Mouse (Mus musculus) C2C12 (cell line): ENCODE results near the gene Plau.

Source experiments
- CEBPB ChIP-seq: IDR thresholded peaks from one replicate; pipeline ENCODE4 v1.6.1; 2011; ENCODE audit warnings: low read depth, mild to moderate bottlenecking, control low read depth, moderate library complexity
- CTCF ChIP-seq: IDR thresholded peaks from one replicate; pipeline ENCODE4 v1.5.1; 2011; ENCODE audit not compliant: control insufficient read depth, insufficient read depth, insufficient read length
- FOSL1 ChIP-seq: IDR thresholded peaks from one replicate; pipeline ENCODE4 v1.8.0; 2011; ENCODE audit warnings: mild to moderate bottlenecking, low read length; ENCODE audit not compliant: poor library complexity, insufficient read depth, severe bottlenecking
- MAX ChIP-seq: IDR thresholded peaks from one replicate; pipeline ENCODE4 v1.6.1; 2011; ENCODE audit warnings: mild to moderate bottlenecking, control low read depth
- MYOD1 ChIP-seq: IDR thresholded peaks from one replicate; pipeline ENCODE4 v1.6.1; 2011; ENCODE audit warnings: low read depth; ENCODE audit not compliant: control insufficient read depth, insufficient read length
- MYOG ChIP-seq: IDR thresholded peaks from one replicate; pipeline ENCODE4 v1.6.1; 2011; ENCODE audit not compliant: control insufficient read depth, insufficient read length; ENCODE audit errors: extremely low read depth
- USF1 ChIP-seq: IDR thresholded peaks from one replicate; pipeline ENCODE4 v1.6.1; 2011; ENCODE audit warnings: low read depth, mild to moderate bottlenecking, control low read depth, moderate library complexity

- TF ChIP-seq CTCF (no peak), MAX (no peak), MYOG (no peak), USF1 (no peak), MYOD1 (no peak), FOSL1 (no peak), CEBPB (no peak)
These were observed 27.7 kb downstream of the Plau start for GRCm38 (mm10) chr14:20864192-20864591.
